Mouse (Mus musculus) leukemia stem cell, adult 10-12 weeks (primary cell): ENCODE results near the gene Thtpa. TPM values are rescaled to one million over a fixed set of nuclear protein-coding genes. Genes with fewer than 3 reads are reported as not detected.

ENCODE experiments used
- polyA plus RNA-seq: library from polyadenylated mRNA; stranded (reverse); fragments of >175 nt; gene quantifications from 2 replicates; pipeline ENCODE4 v1.2.3, GENCODE M21; 2012; ENCODE audit warnings: low replicate concordance

The Thtpa gene
- 2.2 and 3.4 TPM in 2 replicates for polyA plus RNA-seq

GRCm38 (mm10) chr14:55094704-55095231 lies at the start of gene Thtpa:
Gene Thtpa, plus strand, starts transcription at chr14:55094784.

GRCm38 (mm10) chr14:55092011-55092577 lies 2.5 kb upstream of the Thtpa start, which contains the start of gene Zfhx2:
Gene Zfhx2, minus strand, starts transcription at chr14:55092324.

GRCm38 (mm10) chr14:55105836-55106809 lies 11.5 kb downstream of the Thtpa start, which contains the start of gene Ap1g2:
Gene Ap1g2, minus strand, starts transcription at chr14:55106593.

GRCm38 (mm10) chr14:55116425-55117200 lies 22.0 kb downstream of the Thtpa start, which contains the start of gene Jph4:
Gene Jph4, minus strand, starts transcription at chr14:55116935.

Other genes with a start within 250 kb of the Thtpa start
- 0.86 and 0.91 TPM in 2 replicates for gene Homez, start 223.8 kb upstream of the Thtpa start, polyA plus RNA-seq
- gene Ppp1r3e, start 217.2 kb upstream of the Thtpa start, polyA plus RNA-seq = 1.2 TPM in 2 replicates
- gene Bcl2l2, start 211.4 kb upstream of the Thtpa start, polyA plus RNA-seq = 48.9 and 77.3 TPM in 2 replicates
- 10.1 and 11.1 TPM in 2 replicates for gene Gm20521, start 211.3 kb upstream of the Thtpa start, polyA plus RNA-seq
- 165 and 331 TPM in 2 replicates for gene Pabpn1, start 202.3 kb upstream of the Thtpa start, polyA plus RNA-seq
- 1.7 and 2.0 TPM in 2 replicates for gene Slc22a17, start 181.7 kb upstream of the Thtpa start, polyA plus RNA-seq
- 0.27 and 0.41 TPM in 2 replicates for gene Efs, start 168.7 kb upstream of the Thtpa start, polyA plus RNA-seq
- gene Il25, start 162.1 kb upstream of the Thtpa start, polyA plus RNA-seq = not detected in 2 replicates
- not detected in 2 replicates for gene Cmtm5, start 158.5 kb upstream of the Thtpa start, polyA plus RNA-seq
- gene Myh6, start 127.9 kb upstream of the Thtpa start, polyA plus RNA-seq = 0.52 TPM in 1 of 2 replicates, not detected in the other
- gene Gm17428, start 117.9 kb upstream of the Thtpa start, polyA plus RNA-seq = not detected in 2 replicates
- not detected in 2 replicates for gene Myh7, start 100.2 kb upstream of the Thtpa start, polyA plus RNA-seq
- gene Ngdn, start 79.3 kb upstream of the Thtpa start, polyA plus RNA-seq = 35.4 and 46.8 TPM in 2 replicates
- gene Zfhx2, start 2.5 kb upstream of the Thtpa start, polyA plus RNA-seq = 7.2 and 11.2 TPM in 2 replicates
- gene Ap1g2, start 11.8 kb downstream of the Thtpa start, polyA plus RNA-seq = 11.8 and 17.7 TPM in 2 replicates
- not detected in 2 replicates for gene Jph4, start 22.2 kb downstream of the Thtpa start, polyA plus RNA-seq
- not detected in 2 replicates for gene Dhrs2, start 127.2 kb downstream of the Thtpa start, polyA plus RNA-seq